ENCODE assay signal across 9 mouse cellular contexts in the genomic region with DNA sequence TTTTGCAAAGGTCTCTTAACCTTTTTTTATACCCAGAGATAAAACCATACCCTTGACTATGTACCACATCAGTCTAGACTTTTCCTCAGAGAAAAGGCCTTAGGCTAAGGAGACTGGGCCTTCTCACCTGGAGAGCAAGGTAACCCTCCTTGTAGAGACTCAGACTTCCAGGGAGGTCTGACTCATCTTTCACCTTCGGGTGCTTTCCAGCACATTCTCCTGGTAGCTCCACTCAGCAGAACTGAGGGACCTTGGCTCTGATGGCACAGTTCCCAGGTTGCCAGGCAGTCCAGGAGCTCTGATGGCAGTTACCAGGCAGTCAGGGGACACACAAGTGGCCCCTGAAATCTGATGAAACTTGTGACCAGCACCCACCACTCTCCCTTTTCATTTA. TPM values are rescaled to one million over a fixed set of nuclear protein-coding genes. Genes with fewer than 3 reads are reported as not detected.
DNase-seq lines count a peak whose midpoint lies in the region; ATAC-seq and TF ChIP-seq lines count a peak whose summit lies in the region.
"Had no signal": no experiment of that assay in that cellular context is flagged by ENCODE, and none has a peak within 500 bp of the region (broad histone marks: within the 10 kb centered on the region; RNA-seq: fewer than 3 reads in every experiment).

No protein-coding gene starts in this region.

- DNase-seq in kidney, adult 11 months: peak; percentile 63
- DNase-seq in kidney, postnatal 4 days: no peak
- DNase-seq in adrenal gland, adult 8-10 months: peak; percentile 84
- no peak for DNase-seq in frontal cortex, postnatal 14 days (ENCODE audit: low spot score in 2 of 2)
- DNase-seq in frontal cortex, postnatal 25 days (ENCODE audit: low spot score in 2 of 2): no peak

- no peak for TF ChIP-seq POLR2A in olfactory bulb, adult 2 months (IDR thresholded peaks at IDR 0.05; ENCODE audit: insufficient read depth, low read depth, low read length)

- peak overlapping the region; percentile 99; the same call in 1 of the 2 replicates for H3K9ac ChIP-seq in forebrain, embryonic 15.5 days (replicated peaks)
- H3K9ac ChIP-seq in kidney, embryonic 15.5 days: no peak overlapping the region

- peak overlapping the region; percentile 86 for H3K4me2 ChIP-seq in forebrain, embryonic 15.5 days (replicated peaks)
- peak overlapping the region; percentile 90 for H3K4me2 ChIP-seq in kidney, embryonic 15.5 days

- TF ChIP-seq CTCF in olfactory bulb, adult 2 months (IDR thresholded peaks at IDR 0.05; ENCODE audit: insufficient read depth, low read depth, low read length): no peak

- H3K27me3 ChIP-seq in forebrain, embryonic 15.5 days: no peaks in the 10 kb centered on the region
- no peaks in the 10 kb centered on the region for H3K27me3 ChIP-seq in kidney, embryonic 15.5 days
- H3K27me3 ChIP-seq: Patski had no signal

- no peak for ATAC-seq in forebrain, embryonic 15.5 days (replicated peaks)
- no peak for ATAC-seq in kidney, embryonic 15.5 days (replicated peaks; ENCODE audit: low FRiP score)
- ATAC-seq: Patski had no signal

- H3K27ac ChIP-seq in forebrain, embryonic 15.5 days (replicated peaks): peak overlapping the region; percentile 95
- H3K27ac ChIP-seq in kidney, embryonic 15.5 days: peak overlapping the region; percentile 6; the same call in 1 of the 2 replicates
- no peak overlapping the region for H3K27ac ChIP-seq in olfactory bulb, adult 2 months (ENCODE audit: insufficient read depth, low read depth, low read length)

- no peaks in the 10 kb centered on the region for H3K9me3 ChIP-seq in forebrain, embryonic 15.5 days
- H3K9me3 ChIP-seq in kidney, embryonic 15.5 days (replicated peaks): no peaks in the 10 kb centered on the region

- H3K36me3 ChIP-seq in forebrain, embryonic 15.5 days: no peaks in the 10 kb centered on the region; the same call in 1 of the 2 replicates
- no peaks in the 10 kb centered on the region; the same call in 1 of the 2 replicates for H3K36me3 ChIP-seq in kidney, embryonic 15.5 days

- H3K4me3 ChIP-seq in forebrain, embryonic 15.5 days: peak overlapping the region; percentile 99
- H3K4me3 ChIP-seq in kidney, embryonic 15.5 days (replicated peaks): 0 out of 2 replicates have a peak overlapping the region, but pooled peaks have one; percentile 5
- H3K4me3 ChIP-seq in olfactory bulb, adult 2 months (ENCODE audit: insufficient read depth, low read depth, low read length): peak overlapping the region; percentile 40

- WGBS in forebrain, embryonic 15.5 days: 85% methylated on average over 1 of the region's 1 CpGs
- 64% methylated on average over 1 of the region's 1 CpGs for WGBS in kidney, embryonic 15.5 days
- 7% methylated on average over 1 of the region's 1 CpGs for WGBS in olfactory bulb, adult 2 months

- peaks cover 30% of the 10 kb centered on the region for H3K4me1 ChIP-seq in forebrain, embryonic 15.5 days
- peaks cover 49% of the 10 kb centered on the region for H3K4me1 ChIP-seq in kidney, embryonic 15.5 days
- peaks cover 18% of the 10 kb centered on the region for H3K4me1 ChIP-seq in olfactory bulb, adult 2 months (ENCODE audit: control insufficient read depth, insufficient read depth, low read length)

RNA-seq across cellular contexts. Expression of gene Ddit4, which starts 2.4 kb away (rescaled TPM):
- total RNA-seq in adrenal gland, adult 8-10 months (2022): 10 to 100 TPM; 27.9 to 91.5 (median 34.7) TPM
- 90.0 and 92.5 TPM in 2 replicates for polyA plus RNA-seq in forebrain, embryonic 15.5 days (2015; fragmentation: Nextera tagmentation; extraction: Ambion mirVana)
- polyA plus RNA-seq in kidney, embryonic 15.5 days (2015; fragmentation: Nextera tagmentation; extraction: Ambion mirVana): 31.0 and 36.3 TPM in 2 replicates
- polyA plus RNA-seq in olfactory bulb, adult 2 months (2012; ENCODE audit: insufficient read depth, insufficient read length, low replicate concordance, missing spikeins): 264 TPM in 1 of 2 replicates, not detected in the other

RNA-seq across cellular contexts. Expression of gene Ascc1, which starts 53.4 kb away (rescaled TPM):
- 10 to 100 TPM; 32.6 to 37.8 (median 35.5) TPM for total RNA-seq in adrenal gland, adult 8-10 months (2022)
- polyA plus RNA-seq in forebrain, embryonic 15.5 days (2015; fragmentation: Nextera tagmentation; extraction: Ambion mirVana): 47.9 and 48.9 TPM in 2 replicates
- 48.7 and 50.6 TPM in 2 replicates for polyA plus RNA-seq in kidney, embryonic 15.5 days (2015; fragmentation: Nextera tagmentation; extraction: Ambion mirVana)
- not detected in 2 replicates for polyA plus RNA-seq in olfactory bulb, adult 2 months (2012; ENCODE audit: insufficient read depth, insufficient read length, low replicate concordance, missing spikeins)

RNA-seq across cellular contexts. Expression of gene Anapc16, which starts 53.7 kb away (rescaled TPM):
- 10 to 100 TPM; 73.6 to 95.8 (median 81.1) TPM for total RNA-seq in adrenal gland, adult 8-10 months (2022)
- polyA plus RNA-seq in forebrain, embryonic 15.5 days (2015; fragmentation: Nextera tagmentation; extraction: Ambion mirVana): 117 TPM in 2 replicates
- 102 and 107 TPM in 2 replicates for polyA plus RNA-seq in kidney, embryonic 15.5 days (2015; fragmentation: Nextera tagmentation; extraction: Ambion mirVana)
- polyA plus RNA-seq in olfactory bulb, adult 2 months (2012; ENCODE audit: insufficient read depth, insufficient read length, low replicate concordance, missing spikeins): not detected in 2 replicates

Comparison
In these comparisons a context has a peak if more than half of its experiments do, and no peak if none do; other contexts are left out.
1. DNase-seq: peak in kidney, adult 11 months (single experiment) and adrenal gland, adult 8-10 months (single experiment); none in kidney, postnatal 4 days (0 of 2), frontal cortex, postnatal 14 days (0 of 2) and frontal cortex, postnatal 25 days (0 of 2).
2. H3K4me3 ChIP-seq: peak in every context shown above with its lines; median percentile 99 in forebrain, embryonic 15.5 days; 40 in olfactory bulb, adult 2 months; 5 in kidney, embryonic 15.5 days.
3. RNA of gene Ascc1, which starts 53.4 kb away (polyA plus RNA-seq): 48.7 to 50.6 TPM in kidney, embryonic 15.5 days and 47.9 to 48.9 TPM in forebrain, embryonic 15.5 days; not detected in olfactory bulb, adult 2 months; every median in the first group is over 10 times any median in the second.